Mouse (Mus musculus): ENCODE measurements around the gene Speer3. TPM values are rescaled to one million over a fixed set of nuclear protein-coding genes. Genes with fewer than 3 reads are reported as not detected.

The Speer3 gene
- 0.26 TPM for polyA plus RNA-seq (2014; fragmentation: Illumina TruSeq; extraction: RNeasy Lipid Tissue Mini Kit (QIAGEN cat#74804); ENCODE audit: low read depth, low replicate concordance)

DNA sequence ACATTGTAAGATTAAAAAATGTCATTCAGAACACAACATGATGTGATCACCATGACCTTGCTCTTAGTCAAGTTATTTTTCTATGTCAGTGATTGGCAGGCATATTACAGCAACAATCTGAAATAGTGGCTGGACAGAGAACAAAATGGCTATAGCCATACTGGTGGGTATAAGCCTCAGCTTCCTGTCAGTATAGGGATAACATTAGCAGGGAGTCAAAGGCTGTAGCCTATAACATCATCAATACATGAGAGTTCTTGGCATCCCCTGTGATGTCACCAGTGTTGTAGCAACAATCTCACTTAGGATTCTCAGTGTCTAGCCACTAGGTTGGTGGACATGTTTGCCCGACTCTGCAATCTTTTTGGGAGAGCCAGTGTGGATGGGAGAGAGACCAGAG lies at the start of gene Speer3:
TSS of gene Speer3 (plus strand) at position 301 of the 400 bp plus-strand sequence.

Other genes with a start within 250 kb of the Speer3 start
- gene Sema3e, start 233.7 kb downstream of the Speer3 start, polyA plus RNA-seq (2014; fragmentation: Illumina TruSeq; extraction: RNeasy Lipid Tissue Mini Kit (QIAGEN cat#74804); ENCODE audit: low read depth, low replicate concordance), result 0.38 TPM